Mouse (Mus musculus): Measurements from ENCODE around the gene Prickle2.

Gene Prickle2

DNA sequence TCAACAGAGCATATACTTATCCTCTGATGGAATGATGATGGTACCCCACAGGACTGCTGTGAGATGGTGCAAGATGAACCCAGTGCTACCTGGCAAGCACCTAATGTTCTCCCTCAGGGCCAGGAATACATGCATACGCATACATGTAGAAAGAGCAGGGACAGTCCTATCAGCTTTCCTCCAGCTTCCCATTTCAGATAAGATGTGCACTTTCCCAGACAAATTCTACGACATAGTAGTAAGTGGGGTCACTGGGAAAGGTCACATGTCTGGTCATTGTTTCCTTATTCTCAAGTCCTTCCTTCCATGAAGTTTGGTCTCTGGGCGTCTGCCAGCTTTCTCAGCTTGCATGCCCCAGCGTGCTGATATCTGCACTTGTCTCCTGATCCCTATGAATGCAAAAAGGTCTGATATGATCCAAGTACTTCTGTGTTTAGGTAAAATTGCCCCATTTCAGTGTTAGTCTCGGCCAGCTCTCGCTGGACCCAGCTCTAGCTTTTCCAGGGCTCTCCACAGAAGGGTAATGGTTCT, 187.5 kb downstream of the Prickle2 start:
- in situ Hi-C loops (cut with MboI, MseI) = no loop called here

DNA sequence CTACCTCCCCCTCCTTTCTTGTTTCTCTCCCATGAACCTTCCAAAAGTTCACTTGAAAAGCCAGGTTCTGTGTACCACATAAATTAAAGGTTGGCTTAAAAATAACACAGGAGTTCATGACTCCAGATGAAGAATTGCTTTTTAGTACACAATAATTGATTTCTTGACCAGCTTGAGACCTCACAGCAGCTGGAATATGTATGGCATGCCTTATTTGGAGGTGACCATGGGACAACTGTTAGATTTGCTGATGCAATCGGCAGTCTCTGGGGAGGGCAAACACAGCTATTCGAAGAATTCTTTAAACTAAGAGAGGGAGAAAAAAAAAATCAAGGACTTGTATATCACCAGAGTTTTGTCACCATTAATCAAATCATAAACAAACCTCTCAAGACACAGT, 189.0 kb downstream of the Prickle2 start:
- in situ Hi-C loops (cut with MboI, MseI) = no loop called here

DNA sequence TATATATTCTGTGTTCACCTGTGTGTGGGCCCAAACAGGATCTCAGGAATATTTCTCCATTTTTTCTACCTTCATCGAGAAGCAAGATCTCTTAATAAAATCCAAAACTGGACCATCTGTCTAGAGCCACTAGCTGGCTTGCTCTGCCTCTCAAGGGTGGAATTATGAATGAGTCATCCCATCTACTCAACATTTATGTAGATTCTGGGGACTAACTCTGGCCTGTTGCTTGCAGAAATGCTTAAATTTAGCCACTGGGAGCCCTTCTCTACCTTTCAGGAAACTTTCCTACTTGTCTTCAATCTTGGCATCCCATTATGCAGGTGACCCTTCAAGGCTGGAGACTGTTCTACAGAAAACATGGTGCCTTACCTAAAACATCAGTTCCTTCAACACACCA, 194.0 kb downstream of the Prickle2 start:
- in situ Hi-C loops (cut with MboI, MseI) = no loop called here

DNA sequence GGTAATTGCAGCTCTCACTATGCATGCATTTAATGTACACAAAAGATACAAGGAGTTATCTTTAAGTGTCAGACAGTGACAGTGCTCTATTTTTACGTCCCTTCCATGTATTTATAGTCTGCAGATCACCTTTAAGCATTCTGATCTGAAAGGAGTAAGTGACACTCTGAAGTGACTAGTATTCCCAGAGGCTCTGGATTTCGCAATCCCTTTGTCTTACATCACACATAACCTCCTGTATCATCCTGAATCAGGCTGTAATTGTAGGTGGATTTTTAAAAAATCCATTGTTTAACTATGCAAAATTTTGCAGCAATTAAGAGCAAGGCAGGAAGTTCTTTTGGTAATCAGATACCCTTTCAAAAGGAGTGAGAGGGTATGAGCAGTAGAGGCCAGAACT, 196.2 kb downstream of the Prickle2 start:
- in situ Hi-C loops (cut with MboI, MseI) = no loop called here

DNA sequence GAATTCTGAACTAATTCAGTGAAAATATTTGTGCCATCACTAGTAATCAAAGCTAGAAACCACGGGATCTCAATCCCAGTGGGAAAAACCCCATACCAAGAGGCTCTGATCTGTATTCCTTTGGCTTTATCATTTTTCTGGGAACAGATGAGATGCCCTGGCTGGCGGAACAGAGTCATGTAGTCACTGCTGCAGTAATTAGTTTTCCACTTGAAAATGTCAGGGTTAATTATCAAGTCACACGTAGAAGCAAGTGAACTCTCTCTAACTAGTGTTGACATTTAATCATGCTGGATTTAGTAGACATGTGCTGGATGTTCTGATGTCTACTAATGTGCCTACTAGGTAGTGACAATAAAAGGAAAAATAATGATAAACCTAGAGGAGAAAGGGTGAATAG, 199.7 kb downstream of the Prickle2 start:
- in situ Hi-C loops (cut with MboI, MseI) = no loop called here

DNA sequence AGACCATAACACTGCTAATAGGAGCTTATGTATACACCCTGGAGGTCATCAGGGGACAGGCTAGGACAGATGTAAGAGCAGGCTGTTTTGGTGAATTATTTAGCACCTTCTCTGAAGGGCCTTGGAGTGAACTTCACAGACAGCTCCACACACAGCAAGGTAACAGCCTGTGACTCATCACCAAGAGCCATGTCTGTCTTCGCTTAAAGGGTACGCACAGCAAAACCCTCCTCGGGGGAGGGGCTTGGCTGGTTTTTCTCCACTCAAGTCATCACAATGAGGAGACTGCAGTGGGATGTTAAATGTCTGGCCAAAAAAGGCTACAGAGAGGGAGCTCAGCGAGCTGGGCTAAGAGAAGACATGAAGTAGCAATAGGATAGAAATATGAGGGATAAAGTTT, 206.5 kb downstream of the Prickle2 start:
- in situ Hi-C loops (cut with MboI, MseI) = no loop called here

DNA sequence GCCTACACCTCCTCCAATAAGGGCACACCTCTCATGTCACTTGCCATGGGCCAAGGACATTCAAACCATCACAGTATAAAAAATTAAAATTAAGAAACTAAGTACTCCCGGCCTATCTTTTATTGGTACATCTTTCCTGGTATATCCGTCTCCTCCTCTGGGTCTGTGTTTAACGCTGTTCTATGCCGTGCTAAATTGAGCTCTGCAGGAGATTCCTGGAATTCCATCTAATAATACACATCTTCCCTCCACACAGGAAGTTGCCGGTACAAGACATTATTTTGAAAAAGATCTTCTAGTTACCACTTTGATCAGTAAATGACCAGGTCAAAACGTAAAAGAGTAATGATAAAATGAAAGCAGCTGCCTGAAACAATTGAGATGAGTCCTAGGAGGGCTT, 207.4 kb downstream of the Prickle2 start:
- in situ Hi-C loops (cut with MboI, MseI) = no loop called here

DNA sequence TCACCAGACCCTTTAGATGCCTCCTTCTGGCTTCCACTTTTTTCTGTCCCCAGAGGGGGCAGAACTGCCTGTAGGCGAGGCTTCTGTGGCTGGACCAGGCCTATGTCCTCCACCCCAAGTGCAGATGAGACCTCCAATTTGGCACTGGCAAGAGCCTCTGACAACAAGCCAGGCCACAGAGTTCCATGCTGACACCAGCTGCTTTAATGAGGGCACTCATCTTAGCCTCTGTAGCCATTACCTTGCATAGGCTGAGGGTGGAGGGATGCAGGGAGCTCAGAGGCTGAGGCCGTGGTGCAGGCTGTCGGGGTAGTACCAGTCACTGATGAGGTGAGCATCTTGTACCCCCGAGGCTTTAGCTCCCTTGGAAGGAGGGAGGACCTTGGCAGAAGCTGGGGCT, 208.7 kb downstream of the Prickle2 start:
- in situ Hi-C loops (cut with MboI, MseI) = no loop called here

DNA sequence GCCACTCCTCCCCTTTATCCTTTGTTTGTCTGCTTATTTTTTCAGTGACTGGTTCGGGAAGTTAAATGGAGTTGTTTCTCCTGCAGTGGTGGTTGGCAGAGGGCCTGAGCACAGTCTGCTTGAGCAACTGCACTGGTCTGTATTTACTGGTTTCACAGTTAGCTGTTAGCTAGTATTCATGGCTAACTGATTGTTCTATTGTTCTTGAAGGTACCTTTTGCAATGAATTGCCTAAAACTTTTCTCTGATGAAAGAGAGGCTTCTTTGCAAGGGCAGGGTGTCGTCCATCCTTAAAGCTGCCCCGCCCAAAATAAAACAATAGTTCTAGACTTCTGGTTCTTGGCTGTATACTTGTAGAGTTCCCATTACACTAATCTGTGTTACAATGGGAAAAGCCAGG, 210.5 kb downstream of the Prickle2 start:
- in situ Hi-C loops (cut with MboI, MseI) = no loop called here

DNA sequence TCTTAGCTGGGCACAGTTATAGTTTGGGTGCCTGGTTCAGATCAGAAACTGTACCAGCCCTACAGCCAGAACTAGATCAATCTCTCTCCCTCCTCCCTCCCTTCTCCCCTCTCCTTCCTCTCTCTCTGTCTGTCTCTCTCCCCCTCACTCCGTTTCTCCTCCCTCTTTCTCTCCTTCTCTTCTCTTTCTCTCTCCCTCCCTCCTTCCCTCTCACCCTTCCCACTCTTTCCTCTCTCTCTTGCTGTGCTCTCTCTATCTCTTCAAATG, 224.3 kb downstream of the Prickle2 start:
- in situ Hi-C loops (cut with MboI, MseI) = no loop called here

DNA sequence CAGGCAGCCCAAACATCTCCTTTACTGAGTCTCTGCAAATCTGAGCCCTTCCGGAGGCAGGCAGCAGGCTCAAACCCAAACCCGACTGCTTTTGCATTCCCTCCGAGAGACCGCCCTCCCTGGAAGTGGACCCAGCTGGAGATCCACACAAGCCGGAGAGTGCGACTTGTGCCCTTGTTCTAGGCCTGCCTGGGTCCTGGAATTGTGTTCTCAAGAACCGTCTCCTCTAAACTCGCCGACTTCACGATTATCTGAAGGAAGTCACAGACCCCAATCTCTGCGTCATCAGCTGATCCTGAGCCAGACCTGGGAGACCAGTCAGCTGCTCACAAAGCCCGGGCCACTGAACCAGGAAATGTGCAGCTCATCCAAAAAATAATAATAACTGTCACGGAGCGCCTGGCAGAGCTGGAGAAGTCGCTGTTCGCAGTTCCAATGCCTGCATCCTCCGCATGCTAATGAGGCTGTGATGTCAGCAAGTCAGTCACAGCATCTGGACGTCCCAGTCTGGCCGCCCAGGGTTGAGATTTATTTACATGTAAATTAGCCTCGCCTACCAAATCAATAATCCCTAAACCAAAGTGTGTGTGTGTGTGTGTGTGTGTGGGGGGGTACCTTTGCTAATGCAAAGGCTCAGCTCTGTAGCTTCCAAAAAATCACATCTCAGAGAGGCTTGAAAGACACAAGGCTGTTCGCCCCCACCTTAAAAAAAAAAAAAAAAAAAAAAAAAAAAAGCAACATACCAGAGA, 224.8 kb downstream of the Prickle2 start:
- in situ Hi-C loops (cut with MboI, MseI) = no loop called here

DNA sequence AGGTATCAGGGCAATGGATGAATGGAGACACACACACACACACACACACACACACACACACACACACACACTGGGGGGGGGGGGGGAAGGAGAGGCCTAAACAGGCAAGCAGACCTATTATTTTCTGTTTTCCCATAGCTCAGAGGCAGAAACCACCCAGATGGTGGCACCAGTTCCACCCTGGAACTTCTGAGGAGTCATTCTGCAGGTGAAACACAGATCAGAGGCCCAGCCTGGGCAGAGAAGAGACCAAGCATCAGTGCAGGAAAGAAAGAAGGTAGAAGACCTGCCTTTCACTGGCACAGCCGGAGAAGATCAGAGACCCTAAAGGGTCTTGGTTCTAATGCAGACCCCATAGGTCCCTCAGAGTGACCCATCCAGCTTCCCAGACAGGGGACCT, 227.3 kb downstream of the Prickle2 start:
- in situ Hi-C loops (cut with MboI, MseI) = no loop called here

DNA sequence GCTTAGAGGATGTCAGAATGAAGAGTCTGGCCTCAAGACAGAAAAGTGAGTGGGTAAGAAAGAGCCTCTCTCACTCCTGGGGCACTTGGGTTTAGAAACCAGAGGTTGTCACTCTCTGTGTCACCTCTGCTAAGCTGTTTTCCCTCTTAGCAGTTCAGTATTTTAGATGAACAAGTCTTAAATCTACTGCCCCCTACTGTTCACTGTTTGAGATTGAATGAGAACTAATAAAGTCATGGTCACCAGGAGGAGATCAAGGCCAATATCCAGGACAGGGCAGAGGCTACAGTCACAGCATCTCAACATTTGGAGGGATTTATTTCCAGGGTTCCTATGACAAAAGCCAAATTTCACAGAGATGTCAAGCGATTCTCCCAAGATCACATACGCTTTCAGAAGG, 228.3 kb downstream of the Prickle2 start:
- in situ Hi-C loops (cut with MboI, MseI) = no loop called here

DNA sequence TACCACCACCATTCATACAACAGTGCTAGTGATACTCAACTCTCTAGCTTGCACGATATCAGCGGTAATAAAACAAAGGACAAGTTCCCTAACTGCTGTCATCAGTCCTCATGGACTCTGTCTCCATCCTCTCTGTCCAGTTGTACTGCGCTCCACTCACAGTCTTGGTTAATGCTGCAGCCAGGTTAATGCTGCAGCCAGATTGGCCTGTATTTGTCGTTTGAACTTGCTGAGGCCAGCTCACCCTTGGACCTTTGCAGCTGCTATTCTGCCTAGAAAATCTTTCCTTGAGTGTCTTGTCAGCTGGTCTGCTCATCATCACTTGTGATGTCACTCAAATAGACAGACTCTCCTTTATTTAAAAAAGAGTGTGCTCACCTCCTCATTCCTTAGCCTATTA, 236.5 kb downstream of the Prickle2 start:
- in situ Hi-C loops (cut with MboI, MseI) = no loop called here

DNA sequence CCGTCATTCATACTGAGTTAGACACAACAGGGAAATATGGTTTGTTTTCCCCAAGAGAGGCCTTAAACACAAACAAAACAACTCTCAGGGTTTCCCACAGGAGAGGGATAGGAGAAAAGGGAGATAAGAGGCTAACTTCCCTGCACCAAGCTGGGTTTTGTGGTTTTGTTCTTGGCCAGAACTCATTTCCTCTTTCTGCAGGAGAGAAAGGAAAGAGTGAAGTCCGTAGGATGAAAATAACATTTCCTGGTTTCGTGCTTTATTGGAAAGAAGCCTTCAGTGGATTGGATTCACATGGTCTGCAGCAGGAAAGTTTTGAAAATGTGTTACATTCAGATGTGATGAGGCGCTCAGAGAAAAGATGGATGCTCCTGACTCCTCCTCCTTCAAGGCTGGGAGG, 237.1 kb downstream of the Prickle2 start:
- in situ Hi-C loops (cut with MboI, MseI) = no loop called here

DNA sequence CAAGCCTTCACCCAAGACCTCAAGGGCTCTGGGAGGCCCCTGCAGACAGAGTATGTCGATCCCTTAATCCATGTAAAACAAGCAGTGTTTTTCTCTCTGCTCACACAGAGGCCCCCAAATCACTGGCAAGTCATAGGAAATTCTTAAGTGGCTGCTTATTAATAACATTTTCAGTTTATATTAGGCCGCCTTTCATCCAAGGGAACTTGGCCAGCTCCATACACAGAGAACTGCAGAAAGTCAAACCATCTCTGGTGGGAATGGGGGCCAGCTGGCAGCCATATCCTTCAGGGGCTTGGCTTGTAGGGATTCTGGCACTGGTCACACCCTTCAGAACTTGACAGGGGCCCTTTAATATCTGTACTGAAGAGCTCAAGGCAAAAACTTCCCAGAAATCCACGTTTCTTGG, 237.6 kb downstream of the Prickle2 start:
- in situ Hi-C loops (cut with MboI, MseI) = no loop called here

DNA sequence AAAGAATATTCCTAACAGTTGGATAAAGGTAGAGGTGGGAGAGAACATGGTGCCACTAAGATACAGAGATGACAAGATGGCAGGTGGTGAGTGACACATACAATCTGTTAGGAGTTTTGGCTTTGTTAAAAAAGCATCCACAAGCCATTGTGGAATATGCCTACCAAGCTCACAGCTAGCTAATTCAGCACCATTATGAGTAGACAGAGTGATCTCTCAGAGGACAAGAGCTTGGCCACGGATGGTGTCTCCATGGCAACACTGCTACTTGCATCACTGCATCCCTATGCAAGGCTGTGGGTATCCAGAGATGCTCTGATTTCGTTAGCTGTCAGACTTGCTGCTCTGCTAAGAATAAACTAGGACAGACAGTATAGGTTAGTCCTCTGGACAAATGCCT, 238.6 kb downstream of the Prickle2 start:
- in situ Hi-C loops (cut with MboI, MseI) = no loop called here

DNA sequence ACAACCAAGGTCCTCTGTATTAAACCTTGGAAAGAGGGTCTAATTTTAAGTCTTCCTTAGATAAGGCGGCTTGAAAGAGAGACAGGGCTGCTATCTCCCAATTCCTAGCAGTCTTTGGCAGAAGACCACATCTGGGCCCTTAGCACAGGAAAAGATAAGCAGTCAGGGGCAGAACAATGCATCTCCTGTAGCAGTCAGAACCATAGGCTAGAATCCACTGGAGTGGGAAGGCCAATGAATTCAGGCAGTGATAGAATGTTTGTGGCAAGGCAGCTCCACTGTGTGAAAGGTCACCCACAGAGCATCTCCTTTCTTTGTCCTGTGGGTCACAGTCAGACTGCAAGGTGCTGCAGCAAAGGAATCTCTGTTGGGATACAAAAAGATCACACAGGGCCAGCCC, 240.3 kb downstream of the Prickle2 start:
- in situ Hi-C loops (cut with MboI, MseI) = no loop called here

DNA sequence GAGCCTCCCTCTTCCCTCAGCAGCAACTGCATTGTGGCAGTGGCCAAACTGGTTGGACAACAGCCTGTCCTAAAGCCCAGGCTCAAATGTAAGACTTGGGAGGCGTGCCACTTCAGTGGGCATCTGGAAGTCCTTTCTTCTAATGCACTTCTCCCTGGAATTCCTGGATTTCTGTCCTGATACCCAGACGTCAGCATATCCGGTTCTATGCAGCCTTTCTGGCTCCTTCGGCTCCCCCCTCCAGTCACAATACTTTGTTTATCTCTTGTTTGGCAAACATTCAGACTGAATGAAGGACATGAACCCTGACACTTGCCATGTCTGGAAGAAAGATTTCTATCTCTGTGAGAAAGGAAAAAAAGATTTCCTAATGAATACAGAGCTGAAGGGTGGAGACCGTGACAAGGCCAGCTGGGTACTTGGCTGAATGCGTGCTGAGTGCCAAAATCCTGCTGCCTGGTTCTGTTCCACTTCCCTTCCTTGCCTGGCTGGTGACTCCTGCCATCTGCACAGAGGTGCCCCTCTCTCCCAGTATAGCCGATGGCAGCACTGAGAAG, 241.1 kb downstream of the Prickle2 start:
- in situ Hi-C loops (cut with MboI, MseI) = no loop called here

DNA sequence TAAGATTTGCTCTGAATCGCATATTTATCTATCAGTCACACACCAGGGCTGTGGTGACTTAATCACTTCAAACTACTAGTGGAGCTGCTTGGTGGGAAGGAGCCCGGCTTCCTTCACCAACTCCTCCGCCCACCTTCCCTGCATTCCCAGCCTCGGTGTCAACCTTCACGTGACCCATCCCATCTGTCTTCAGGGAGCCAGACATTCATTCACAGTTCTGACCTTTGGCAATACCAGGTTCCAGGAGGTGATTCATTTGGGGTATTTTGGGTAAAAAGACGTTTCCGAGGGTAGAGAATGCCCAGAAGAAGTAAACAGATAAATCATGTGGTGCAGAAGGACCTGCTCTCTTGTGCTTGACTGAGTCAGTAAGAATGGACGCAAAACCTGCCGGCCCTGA, 242.2 kb downstream of the Prickle2 start:
- in situ Hi-C loops (cut with MboI, MseI) = no loop called here

DNA sequence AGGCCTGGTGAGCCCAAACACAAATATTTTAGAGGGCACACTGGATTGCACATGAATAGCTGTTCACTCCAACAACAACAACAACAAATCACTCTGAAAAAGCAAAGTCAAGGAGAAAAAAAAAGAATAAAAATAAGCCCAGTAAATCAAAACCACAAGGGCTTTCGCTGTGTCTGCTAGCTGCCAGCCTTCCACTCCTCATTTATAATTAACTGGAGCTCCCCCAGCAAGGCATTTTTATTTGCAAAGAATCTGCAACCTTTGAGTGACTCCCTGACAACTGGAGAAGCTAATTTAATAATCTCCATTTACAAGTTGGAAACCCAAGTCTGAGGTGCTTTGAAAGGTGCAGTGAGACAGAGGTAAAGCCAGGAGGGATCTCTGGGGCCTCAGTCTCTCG, 245.2 kb downstream of the Prickle2 start:
- in situ Hi-C loops (cut with MboI, MseI) = no loop called here

DNA sequence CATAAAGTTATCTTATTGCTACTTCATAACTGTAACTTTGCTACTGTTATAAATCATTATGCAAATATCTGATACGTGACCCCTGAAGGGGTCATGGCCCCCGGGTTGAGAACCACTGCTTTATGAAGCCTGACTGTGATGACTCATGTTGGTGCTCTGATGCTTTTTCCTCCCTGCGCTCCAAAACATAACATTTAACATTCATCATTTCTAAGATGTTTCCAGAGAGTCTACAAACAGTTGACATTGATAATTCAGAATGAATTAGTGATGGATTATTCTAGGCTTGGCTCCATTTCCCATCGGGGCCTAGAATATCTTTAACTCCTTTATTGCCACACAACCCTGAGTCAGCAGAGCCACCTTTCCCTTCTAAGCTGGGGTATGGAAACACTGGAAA, 247.9 kb downstream of the Prickle2 start:
- in situ Hi-C loops (cut with MboI, MseI) = no loop called here

DNA sequence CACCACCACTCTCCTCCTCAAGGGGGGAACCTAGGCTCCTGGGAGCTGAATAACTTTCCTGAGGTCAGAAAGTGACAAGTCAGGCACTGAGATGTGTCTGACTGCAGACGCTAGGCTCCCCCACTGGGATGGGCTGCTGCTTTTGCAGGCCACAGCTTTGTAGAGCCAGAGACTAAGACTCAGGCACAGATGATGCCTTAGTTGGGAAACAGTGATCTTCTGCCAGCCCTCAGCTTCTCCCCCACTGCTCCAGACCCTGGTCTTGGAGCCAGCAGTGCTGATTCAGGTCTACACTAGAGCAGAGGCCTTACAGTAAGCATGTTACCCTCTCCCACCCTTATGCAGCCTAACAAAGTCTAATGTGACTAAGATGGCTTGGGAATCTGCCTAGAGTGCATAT, 254.5 kb downstream of the Prickle2 start:
- in situ Hi-C loops (cut with MboI, MseI) = no loop called here

DNA sequence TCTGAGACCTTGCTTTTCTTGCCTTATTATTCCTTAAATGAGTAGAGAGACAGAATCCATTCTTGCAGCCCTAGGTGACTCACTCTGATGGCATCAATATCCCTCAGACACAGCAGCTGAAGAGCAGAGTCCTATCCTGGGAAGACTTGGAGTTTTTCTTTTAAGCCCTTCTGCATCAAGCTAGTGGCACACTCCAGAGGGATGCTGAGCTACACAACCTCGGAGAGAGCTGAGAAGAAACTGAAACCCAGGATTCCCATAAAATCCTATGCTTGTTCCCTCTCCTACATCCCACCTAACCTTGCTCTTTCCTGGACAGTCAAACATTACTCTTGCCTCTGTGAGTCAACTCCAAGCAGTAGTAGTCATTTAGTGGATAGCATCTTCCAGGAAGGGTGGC, 256.0 kb downstream of the Prickle2 start:
- in situ Hi-C loops (cut with MboI, MseI) = no loop called here
